Mouse (Mus musculus): ENCODE measurements at regions not wholly inside any gene's neighbourhood (a gene's known extent, or its start where the extent isn't known, plus 50 kb on each side); places are given as distances from the start of the nearest gene placed in this dataset.
A peak's percentile ranks its signal among the peaks of the same experiment; 100 is the strongest.

DNA sequence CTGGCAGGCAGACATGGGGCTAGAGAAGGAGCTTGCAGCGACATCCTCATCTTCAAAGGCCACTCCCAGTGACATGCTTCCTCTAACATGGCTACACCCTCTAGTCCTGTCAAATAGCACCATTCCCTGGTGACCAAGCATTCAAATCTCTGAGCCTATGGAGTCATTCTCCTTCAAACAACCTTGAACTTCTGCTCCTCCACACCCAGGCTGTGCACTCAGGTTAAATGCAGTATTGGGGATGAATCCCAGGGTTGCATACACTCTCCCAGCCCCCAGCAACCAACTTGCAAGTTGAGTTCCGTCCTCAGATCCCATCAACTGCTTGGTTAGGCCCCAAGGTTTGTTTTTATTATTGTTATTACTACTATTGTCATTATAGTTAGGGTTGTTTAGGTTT, 178.2 kb upstream of the Jmjd1c start:
- Histone ChIP-seq H3K36me3 (ENCODE audit: control insufficient read depth, insufficient read depth, low read length) (no peaks in the 10 kb centered on the region), H3K4me3 (ENCODE audit: low read depth, low read length) (no peak overlapping the region), H3K27me3 (ENCODE audit: control insufficient read depth, insufficient read depth, low read length) (no peaks in the 10 kb centered on the region), H3K27ac (ENCODE audit: low read length) (no peak overlapping the region), H3K9me3 (ENCODE audit: control insufficient read depth, low read depth, low read length) (no peaks in the 10 kb centered on the region), H3K9ac (replicated peaks; ENCODE audit: low read depth, low read length) (no peak overlapping the region), H3K4me2 (replicated peaks; ENCODE audit: low read depth, low read length) (no peak overlapping the region), H3K4me1 (ENCODE audit: control insufficient read depth, insufficient read depth, low read length) (peaks cover 39% of the 10 kb centered on the region)
- WGBS: 87% methylated on average over 2 of the region's 2 CpGs
- ATAC-seq (ENCODE audit: insufficient number of reproducible peaks, insufficient read depth, low FRiP score, low read depth): no peak

DNA sequence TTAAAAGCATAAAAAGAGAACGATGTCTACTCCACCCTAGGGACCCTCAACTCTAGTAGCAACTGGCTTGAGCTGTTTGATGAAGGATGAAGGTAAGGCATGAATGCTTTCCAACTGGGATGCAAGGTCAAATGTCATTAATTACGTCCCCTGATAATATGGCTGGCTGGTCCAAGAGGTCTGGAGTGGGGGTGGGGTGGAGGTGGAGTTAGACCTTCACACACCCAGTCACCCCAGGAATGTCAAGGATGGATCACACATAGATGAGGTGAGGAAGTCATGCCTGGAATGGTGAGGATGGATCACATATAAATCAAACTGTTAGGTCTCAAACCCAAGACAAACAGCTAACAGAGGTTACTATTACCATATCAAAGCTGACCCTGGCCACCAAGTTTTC, 177.2 kb upstream of the Jmjd1c start:
- H3K4me1 ChIP-seq (ENCODE audit: control insufficient read depth, insufficient read depth, low read length): peaks cover 34% of the 10 kb centered on the region
- 87% methylated on average over 2 of the region's 2 CpGs for WGBS
- ATAC-seq (ENCODE audit: insufficient number of reproducible peaks, insufficient read depth, low FRiP score, low read depth): no peak

DNA sequence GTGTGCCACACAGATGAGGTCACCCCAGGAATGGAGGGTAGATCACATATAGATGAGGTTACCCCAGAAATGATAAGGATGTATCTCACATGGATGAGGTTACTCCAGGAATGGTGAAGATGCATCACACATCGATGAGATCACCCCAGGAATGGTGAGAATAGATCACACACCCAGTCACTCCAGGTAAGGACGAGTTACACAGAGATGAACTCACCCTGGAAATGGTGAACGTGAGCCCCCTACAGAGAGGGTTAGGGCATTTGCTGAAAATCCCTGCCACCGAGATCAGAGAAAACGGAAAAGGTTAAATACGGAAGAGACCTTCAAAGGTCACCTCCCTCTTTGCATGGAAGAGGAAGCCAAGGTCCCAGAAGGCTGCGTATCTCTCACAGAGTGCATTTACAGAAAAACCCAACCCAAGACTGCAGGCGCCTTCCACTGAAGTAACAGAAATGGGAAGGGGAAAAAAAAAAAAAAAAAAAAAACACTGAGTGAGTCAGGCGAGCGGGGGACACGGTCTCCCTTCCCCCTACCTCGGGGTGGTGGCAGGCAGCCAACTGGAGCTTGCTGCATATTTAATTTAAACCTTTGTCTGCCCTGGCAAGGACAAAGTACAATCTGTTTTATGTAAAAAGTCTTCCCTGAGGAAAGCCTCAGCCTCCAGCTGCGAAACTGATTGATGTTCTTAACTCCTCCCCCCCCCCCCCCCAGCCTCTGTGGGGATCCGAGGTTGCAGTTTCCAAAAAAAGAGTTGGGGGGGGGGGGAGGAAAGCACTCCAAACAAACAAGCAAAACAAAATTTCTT, 175.8 kb upstream of the Jmjd1c start:
- peak; percentile 70 for ATAC-seq (ENCODE audit: insufficient number of reproducible peaks, insufficient read depth, low FRiP score, low read depth)
- Histone ChIP-seq H3K27me3 (ENCODE audit: control insufficient read depth, insufficient read depth, low read length) (no peaks in the 10 kb centered on the region), H3K27ac (ENCODE audit: low read length) (peak overlapping the region; percentile 95), H3K4me3 (ENCODE audit: low read depth, low read length) (peak overlapping the region; percentile 17; the same call in 1 of the 2 replicates), H3K9me3 (ENCODE audit: control insufficient read depth, low read depth, low read length) (no peaks in the 10 kb centered on the region), H3K4me2 (replicated peaks; ENCODE audit: low read depth, low read length) (peak overlapping the region; percentile 46), H3K36me3 (ENCODE audit: control insufficient read depth, insufficient read depth, low read length) (no peaks in the 10 kb centered on the region), H3K4me1 (ENCODE audit: control insufficient read depth, insufficient read depth, low read length) (peaks cover 23% of the 10 kb centered on the region), H3K9ac (replicated peaks; ENCODE audit: low read depth, low read length) (no peak overlapping the region)
- WGBS: under 1% methylated on average over 14 of the region's 14 CpGs

More for the DNA sequence above, 177.2 kb upstream of the Jmjd1c start:
- H3K4me3 ChIP-seq (ENCODE audit: low read depth, low read length): no peak overlapping the region
- no peak overlapping the region for H3K27ac ChIP-seq (ENCODE audit: low read length)
- H3K4me2 ChIP-seq (replicated peaks; ENCODE audit: low read depth, low read length): no peak overlapping the region
- H3K9me3 ChIP-seq (ENCODE audit: control insufficient read depth, low read depth, low read length): no peaks in the 10 kb centered on the region
- no peak overlapping the region for H3K9ac ChIP-seq (replicated peaks; ENCODE audit: low read depth, low read length)
- H3K27me3 ChIP-seq (ENCODE audit: control insufficient read depth, insufficient read depth, low read length): no peaks in the 10 kb centered on the region
- no peaks in the 10 kb centered on the region for H3K36me3 ChIP-seq (ENCODE audit: control insufficient read depth, insufficient read depth, low read length)

DNA sequence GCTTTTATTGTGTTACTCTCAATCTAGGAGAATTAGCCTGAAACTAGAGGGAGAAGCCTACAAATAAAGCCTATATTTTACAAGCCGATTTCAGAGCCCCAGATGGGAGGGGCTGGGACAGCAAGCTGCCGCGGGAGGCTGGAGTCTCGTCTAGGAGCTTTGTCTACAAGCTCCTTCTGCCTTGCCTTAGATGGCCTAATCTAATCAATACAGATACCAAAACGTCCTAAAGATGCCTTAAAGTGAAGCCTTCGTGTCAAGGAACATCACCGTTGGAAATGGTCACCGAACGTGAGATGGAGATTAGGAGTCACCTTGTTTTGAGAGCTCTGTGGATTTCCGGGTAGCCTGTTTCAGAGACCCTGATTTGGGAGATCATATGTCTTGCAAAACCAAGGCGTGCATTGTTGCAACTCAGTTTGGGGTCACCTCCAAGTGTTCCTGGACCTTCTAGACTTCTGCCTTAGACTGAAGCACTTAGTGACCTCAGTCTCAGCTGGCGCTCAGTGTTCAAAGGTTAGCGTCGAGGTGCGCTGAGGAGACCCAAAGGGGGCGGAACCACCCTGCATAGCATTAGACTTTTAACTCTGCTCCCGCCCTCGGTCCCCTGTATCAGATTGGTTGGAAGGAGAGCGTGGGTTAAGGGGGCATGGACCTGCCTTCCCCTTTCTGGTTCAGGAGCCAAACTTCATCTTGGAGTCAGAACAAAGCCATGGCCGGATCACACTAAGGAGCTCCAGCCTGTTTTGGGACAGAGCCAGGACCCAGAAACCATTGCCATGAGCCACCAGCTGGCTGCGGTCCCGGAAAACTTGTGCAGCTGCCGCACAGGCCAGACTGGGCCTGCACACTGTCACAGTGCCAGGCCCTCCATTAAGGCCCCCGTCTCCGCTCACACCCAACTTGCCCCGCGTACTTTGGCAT, 174.9 kb upstream of the Jmjd1c start:
- H3K9ac ChIP-seq (replicated peaks; ENCODE audit: low read depth, low read length): no peak overlapping the region
- H3K4me3 ChIP-seq (ENCODE audit: low read depth, low read length): peak overlapping the region; percentile 17; the same call in 1 of the 2 replicates
- H3K36me3 ChIP-seq (ENCODE audit: control insufficient read depth, insufficient read depth, low read length): no peaks in the 10 kb centered on the region
- no peaks in the 10 kb centered on the region for H3K27me3 ChIP-seq (ENCODE audit: control insufficient read depth, insufficient read depth, low read length)
- peak; percentile 77 for ATAC-seq (ENCODE audit: insufficient number of reproducible peaks, insufficient read depth, low FRiP score, low read depth)
- H3K27ac ChIP-seq (ENCODE audit: low read length): peak overlapping the region; percentile 95
- H3K9me3 ChIP-seq (ENCODE audit: control insufficient read depth, low read depth, low read length): no peaks in the 10 kb centered on the region
- peaks cover 23% of the 10 kb centered on the region for H3K4me1 ChIP-seq (ENCODE audit: control insufficient read depth, insufficient read depth, low read length)
- 5% methylated on average over 27 of the region's 27 CpGs for WGBS
- peak overlapping the region; percentile 46 for H3K4me2 ChIP-seq (replicated peaks; ENCODE audit: low read depth, low read length)

DNA sequence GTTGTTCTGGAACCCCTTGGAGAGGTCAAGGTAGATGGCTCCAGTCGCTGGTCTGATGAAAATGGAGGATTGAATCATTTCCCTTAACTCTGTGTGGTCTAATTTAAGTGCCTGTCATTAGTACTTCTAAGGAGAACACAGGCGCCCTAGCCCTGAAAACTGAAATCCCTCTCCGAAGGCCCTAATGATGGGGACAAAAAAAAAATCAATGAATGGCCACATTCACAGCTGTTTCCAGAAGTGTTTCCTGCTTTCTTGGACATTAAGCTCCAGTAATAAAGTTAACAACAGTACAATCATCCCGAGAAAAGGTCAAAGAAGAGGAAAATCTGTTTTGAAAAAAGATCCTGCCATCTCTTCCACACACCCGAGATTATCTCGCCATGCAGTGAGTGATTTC, 174.1 kb upstream of the Jmjd1c start:
- Histone ChIP-seq H3K27me3 (ENCODE audit: control insufficient read depth, insufficient read depth, low read length) (no peaks in the 10 kb centered on the region), H3K4me3 (ENCODE audit: low read depth, low read length) (no peak overlapping the region), H3K27ac (ENCODE audit: low read length) (peak overlapping the region; percentile 95), H3K4me1 (ENCODE audit: control insufficient read depth, insufficient read depth, low read length) (peaks cover 23% of the 10 kb centered on the region), H3K9me3 (ENCODE audit: control insufficient read depth, low read depth, low read length) (no peaks in the 10 kb centered on the region), H3K36me3 (ENCODE audit: control insufficient read depth, insufficient read depth, low read length) (no peaks in the 10 kb centered on the region), H3K9ac (replicated peaks; ENCODE audit: low read depth, low read length) (no peak overlapping the region), H3K4me2 (replicated peaks; ENCODE audit: low read depth, low read length) (no peak overlapping the region)
- WGBS: 20% methylated on average over 6 of the region's 6 CpGs
- ATAC-seq (ENCODE audit: insufficient number of reproducible peaks, insufficient read depth, low FRiP score, low read depth): 0 out of 2 replicates have a peak, but pooled peaks have one; percentile 1

DNA sequence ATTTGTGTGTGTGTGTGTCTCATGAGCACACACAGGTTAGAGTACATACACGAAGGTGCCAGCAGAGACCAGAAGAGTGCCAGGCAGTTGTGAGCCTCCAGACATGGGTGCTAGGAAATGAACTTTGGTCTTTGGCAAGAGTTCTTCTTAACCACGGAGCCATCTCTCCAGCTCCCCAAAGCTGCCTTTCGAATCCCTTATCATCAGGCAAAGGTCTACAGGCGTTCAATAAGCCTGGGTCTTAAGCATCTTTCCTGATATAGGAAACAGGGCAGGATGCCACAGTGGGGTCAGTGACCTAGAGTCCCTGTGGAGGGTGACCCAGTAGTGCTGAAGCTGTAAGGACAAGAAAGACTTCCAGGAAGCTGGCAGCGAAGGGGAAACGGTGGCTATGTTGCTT, 173.6 kb upstream of the Jmjd1c start:
- Histone ChIP-seq H3K27me3 (ENCODE audit: control insufficient read depth, insufficient read depth, low read length) (no peaks in the 10 kb centered on the region), H3K9me3 (ENCODE audit: control insufficient read depth, low read depth, low read length) (no peaks in the 10 kb centered on the region), H3K9ac (replicated peaks; ENCODE audit: low read depth, low read length) (no peak overlapping the region), H3K4me3 (ENCODE audit: low read depth, low read length) (no peak overlapping the region), H3K4me1 (ENCODE audit: control insufficient read depth, insufficient read depth, low read length) (peaks cover 23% of the 10 kb centered on the region), H3K36me3 (ENCODE audit: control insufficient read depth, insufficient read depth, low read length) (no peaks in the 10 kb centered on the region), H3K27ac (ENCODE audit: low read length) (peak overlapping the region; percentile 95; the same call in 1 of the 2 replicates), H3K4me2 (replicated peaks; ENCODE audit: low read depth, low read length) (no peak overlapping the region)
- ATAC-seq (ENCODE audit: insufficient number of reproducible peaks, insufficient read depth, low FRiP score, low read depth): no peak
- 70% methylated on average over 6 of the region's 6 CpGs for WGBS

DNA sequence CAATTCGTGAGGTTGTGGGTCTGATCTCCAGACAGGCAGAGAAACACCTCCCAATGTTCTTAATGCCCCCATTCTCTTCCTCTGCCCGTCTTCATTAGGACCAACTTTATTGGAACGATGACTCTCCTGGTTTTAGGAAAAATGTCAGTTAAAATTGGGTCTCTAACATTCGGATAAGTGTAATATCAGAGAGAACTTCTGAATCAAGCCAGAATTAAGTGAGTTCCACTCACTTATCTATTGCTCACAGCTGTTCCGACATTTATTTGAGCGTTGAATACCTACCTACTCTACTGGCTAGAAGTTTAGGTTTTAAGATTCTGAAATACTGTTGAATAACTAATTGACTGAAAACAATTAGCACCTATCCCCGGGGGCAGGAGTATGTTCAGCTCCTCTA, 172.0 kb upstream of the Jmjd1c start:
- H3K36me3 ChIP-seq (ENCODE audit: control insufficient read depth, insufficient read depth, low read length): no peaks in the 10 kb centered on the region
- peaks cover 23% of the 10 kb centered on the region for H3K4me1 ChIP-seq (ENCODE audit: control insufficient read depth, insufficient read depth, low read length)
- H3K4me2 ChIP-seq (replicated peaks; ENCODE audit: low read depth, low read length): no peak overlapping the region
- H3K27me3 ChIP-seq (ENCODE audit: control insufficient read depth, insufficient read depth, low read length): no peaks in the 10 kb centered on the region
- no peak overlapping the region for H3K9ac ChIP-seq (replicated peaks; ENCODE audit: low read depth, low read length)
- no peak overlapping the region for H3K27ac ChIP-seq (ENCODE audit: low read length)
- ATAC-seq (ENCODE audit: insufficient number of reproducible peaks, insufficient read depth, low FRiP score, low read depth): no peak
- H3K4me3 ChIP-seq (ENCODE audit: low read depth, low read length): no peak overlapping the region
- no peaks in the 10 kb centered on the region for H3K9me3 ChIP-seq (ENCODE audit: control insufficient read depth, low read depth, low read length)
- WGBS: 85% methylated on average over 7 of the region's 7 CpGs

DNA sequence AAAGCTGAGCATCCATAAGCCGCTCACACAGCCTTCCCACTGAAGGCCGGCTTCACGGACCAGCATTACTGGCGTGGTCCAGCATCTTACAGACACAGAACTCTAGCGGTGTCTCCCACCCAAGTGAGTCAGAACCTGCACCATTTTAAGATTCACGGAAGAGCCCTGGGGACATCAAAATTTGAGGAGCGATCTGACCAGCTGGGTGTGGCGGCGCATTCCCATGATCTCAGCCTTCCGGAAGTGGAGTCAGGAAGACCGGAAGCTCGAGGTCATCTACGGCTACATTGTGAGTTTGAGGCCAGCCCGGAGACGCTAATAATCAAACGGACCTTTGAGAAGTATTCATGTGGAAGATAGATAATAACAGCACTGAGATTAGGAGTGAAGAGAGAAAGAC, 171.5 kb upstream of the Jmjd1c start:
- H3K9ac ChIP-seq (replicated peaks; ENCODE audit: low read depth, low read length): no peak overlapping the region
- WGBS: 89% methylated on average over 16 of the region's 16 CpGs
- peaks cover 23% of the 10 kb centered on the region for H3K4me1 ChIP-seq (ENCODE audit: control insufficient read depth, insufficient read depth, low read length)
- H3K27me3 ChIP-seq (ENCODE audit: control insufficient read depth, insufficient read depth, low read length): no peaks in the 10 kb centered on the region
- H3K4me3 ChIP-seq (ENCODE audit: low read depth, low read length): no peak overlapping the region
- no peak overlapping the region for H3K27ac ChIP-seq (ENCODE audit: low read length)
- no peak overlapping the region for H3K4me2 ChIP-seq (replicated peaks; ENCODE audit: low read depth, low read length)
- H3K36me3 ChIP-seq (ENCODE audit: control insufficient read depth, insufficient read depth, low read length): no peaks in the 10 kb centered on the region
- no peaks in the 10 kb centered on the region for H3K9me3 ChIP-seq (ENCODE audit: control insufficient read depth, low read depth, low read length)
- ATAC-seq (ENCODE audit: insufficient number of reproducible peaks, insufficient read depth, low FRiP score, low read depth): no peak

All from stomach, embryonic 14.5 days (tissue).